Mouse (Mus musculus) adrenal gland, postnatal 36 days (tissue): Measurements from ENCODE around the gene Tbrg1. TPM values are rescaled to one million over a fixed set of nuclear protein-coding genes. Genes with fewer than 3 reads are reported as not detected.

Source experiments
- DNase-seq, 2 experiments: peaks; one replicate each; pipeline ENCODE4 v3.0.0; 2021; ENCODE audit warnings: mixed read lengths in 1 of 2
- long read RNA-seq, 2 experiments: library from polyadenylated mRNA; stranded (forward); transcript quantifications; one replicate each; pipeline ENCODE4 v2.0.0; 2021; ENCODE audit warnings: borderline sequencing depth in 2 of 2
- total RNA-seq, 2 experiments: library from RNA; stranded (reverse); gene quantifications; 2 replicates each; pipeline ENCODE4 v1.2.3; 2021

Gene Tbrg1
- 10 to 100 TPM; 82.0 to 91.9 TPM for total RNA-seq
- long read RNA-seq, experiment 1, transcript Tbrg1-201 (9 exons, 1,984 nt) = major isoform, 153 of 172 reads
- long read RNA-seq, experiment 1, partial matches to known transcripts = 11 of 172 reads
- long read RNA-seq, experiment 1, other reads (novel, unspliced or antisense) = 5 of 172 reads
- long read RNA-seq, experiment 2, transcript Tbrg1-201 (9 exons, 1,984 nt) = major isoform, 46 of 53 reads
- long read RNA-seq, experiment 2, partial matches to known transcripts = 5 of 53 reads
- long read RNA-seq, experiment 2, other reads (novel, unspliced or antisense) = 2 of 53 reads

GRCm38 (mm10) chr9:37656931-37657481 lies at the start of gene Tbrg1:
Tbrg1 (minus strand) TSS chr9:37657312.
- DNase-seq = peak; percentile 86 to 89

GRCm38 (mm10) chr9:37689970-37690686 lies 33.0 kb upstream of the Tbrg1 start:
- DNase-seq = peak in 1 of 2 experiments; percentile 43

- no peak for DNase-seq
Measured at GRCm38 (mm10) chr9:37687941-37688303, 30.8 kb upstream of the Tbrg1 start.

- no peak for DNase-seq
Measured at GRCm38 (mm10) chr9:37687288-37687940, 30.3 kb upstream of the Tbrg1 start.

GRCm38 (mm10) chr9:37681123-37681522 lies 24.0 kb upstream of the Tbrg1 start:
- DNase-seq = no peak

DNA sequence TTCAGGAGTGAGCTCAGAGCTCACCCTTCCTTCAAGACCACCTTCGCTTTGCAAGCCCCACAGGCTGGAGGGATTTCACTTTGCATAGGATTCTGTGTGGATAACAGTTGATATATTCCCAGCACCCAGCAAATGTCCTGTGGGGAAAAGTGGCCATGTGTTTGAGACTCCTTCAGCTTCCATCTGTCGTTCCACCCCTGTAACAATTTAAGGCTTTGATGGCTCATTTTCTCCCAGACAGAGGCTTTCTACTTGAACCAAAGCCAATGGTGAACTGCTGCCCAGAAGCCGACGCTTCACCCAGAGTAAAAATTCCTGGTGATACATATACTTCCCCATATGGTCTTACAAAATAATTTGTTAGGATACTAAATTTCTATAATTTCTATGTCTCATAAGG lies 18.2 kb upstream of the Tbrg1 start:
- DNase-seq = no peak

- no peak for DNase-seq
Measured at GRCm38 (mm10) chr9:37670261-37670660, 13.1 kb upstream of the Tbrg1 start.

DNA sequence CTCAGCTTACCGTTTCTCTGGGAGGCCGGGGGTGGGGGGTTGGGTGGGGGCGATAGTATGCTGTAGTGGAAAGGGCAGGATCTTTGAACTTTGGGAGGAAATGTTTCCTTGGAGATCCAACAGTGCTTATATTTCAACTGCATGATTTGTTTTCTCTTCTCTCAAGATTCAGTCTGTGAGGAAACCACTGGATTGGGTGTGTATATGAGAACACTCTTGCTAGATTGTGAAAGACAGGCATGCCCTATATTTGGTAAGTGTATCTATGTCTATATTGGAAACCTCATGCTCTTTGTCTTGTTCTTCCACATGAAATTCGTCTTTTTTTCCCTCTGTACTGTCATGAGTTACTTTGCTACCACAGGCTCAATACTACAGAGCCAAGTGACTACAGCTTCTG lies 12.6 kb upstream of the Tbrg1 start:
- DNase-seq = no peak

DNA sequence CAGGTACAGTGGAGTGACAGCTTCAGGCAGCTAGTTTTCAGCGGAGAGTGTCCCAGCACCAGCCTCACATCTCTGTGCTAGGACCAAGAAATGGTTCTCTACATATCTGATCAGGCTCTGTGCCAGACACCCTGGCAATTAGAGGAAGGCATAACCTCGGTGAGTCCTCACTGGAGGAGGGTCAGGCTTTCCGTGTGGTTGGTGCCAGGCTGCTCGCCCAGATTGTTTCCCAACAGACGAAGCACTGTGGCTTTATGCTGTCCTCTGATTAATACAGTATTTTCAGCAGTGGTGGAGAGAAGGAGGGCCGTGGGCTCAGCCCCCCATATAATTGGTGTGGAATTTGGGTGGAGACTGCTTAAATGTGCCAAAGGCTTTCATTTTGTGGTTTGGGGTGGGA lies 12.0 kb upstream of the Tbrg1 start, which contains the start of gene Panx3:
Panx3 (minus strand) TSS at position 121 of the 400 bp plus-strand sequence.
- peak in 1 of 2 experiments; percentile 55 for DNase-seq

DNA sequence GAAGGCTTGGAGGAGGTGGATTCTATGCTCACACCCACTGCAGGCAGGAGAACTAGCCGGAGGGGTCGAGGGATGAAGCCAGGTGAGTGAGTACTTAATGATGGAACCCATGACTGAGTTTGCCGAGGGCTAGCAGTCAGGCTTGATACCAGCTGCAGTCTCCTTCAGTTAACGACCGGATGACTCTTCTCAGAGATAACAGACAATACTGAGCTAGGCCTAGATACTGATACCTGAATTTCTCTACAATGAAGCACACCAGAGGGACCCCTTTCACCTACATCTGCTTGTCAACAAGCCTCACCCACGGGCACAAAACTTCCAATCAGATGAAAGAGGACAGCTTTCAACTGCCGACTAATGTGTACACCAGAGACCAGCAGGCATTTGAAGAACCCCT lies 8.9 kb upstream of the Tbrg1 start:
- no peak for DNase-seq

GRCm38 (mm10) chr9:37664604-37665003 lies 7.5 kb upstream of the Tbrg1 start:
- no peak for DNase-seq

DNA sequence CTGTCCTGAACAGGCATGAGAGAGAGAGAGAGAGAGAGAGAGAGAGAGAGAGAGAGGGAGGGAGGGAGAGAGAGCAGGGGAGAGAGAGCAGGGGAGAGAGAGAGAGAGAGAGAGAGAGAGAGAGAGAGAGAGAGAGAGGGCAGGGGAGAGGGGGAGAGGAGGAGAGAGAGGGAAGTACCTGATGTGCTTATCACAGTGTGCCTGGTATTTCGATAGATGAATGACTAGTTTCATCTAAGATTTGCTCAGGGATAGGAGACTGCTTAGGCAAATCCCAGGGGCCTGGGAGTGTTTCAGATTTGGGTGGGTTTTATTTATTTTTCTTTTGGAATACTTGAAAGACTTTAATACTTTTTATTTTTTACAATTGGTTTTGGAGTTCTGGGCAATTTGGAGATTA lies 6.1 kb upstream of the Tbrg1 start:
- no peak for DNase-seq

- DNase-seq = no peak
Measured at GRCm38 (mm10) chr9:37659413-37659812, 2.3 kb upstream of the Tbrg1 start.

DNA sequence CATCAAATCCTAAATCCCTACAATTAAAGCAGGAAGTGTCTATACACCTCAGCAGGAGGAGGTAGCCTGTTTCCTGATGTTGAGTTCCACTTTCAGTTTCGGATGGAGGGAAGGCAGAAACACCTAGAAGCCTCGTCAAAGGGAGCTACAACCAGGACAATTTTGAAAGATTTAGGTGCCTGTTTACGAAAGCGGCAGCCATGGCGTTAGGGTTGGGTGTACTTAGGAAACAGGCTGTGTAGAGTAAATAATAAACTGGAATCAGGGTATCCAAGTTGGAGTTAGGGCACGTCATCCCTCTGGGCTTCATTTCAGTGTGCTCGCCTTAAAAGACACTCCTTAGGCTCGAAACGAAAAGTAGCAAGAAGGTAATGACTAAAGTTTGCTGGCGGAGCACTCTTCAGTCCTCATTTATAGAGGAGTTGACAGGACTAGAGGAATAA lies 652 bp downstream of the Tbrg1 start:
- DNase-seq = peak in 1 of 2 experiments; percentile 21

DNA sequence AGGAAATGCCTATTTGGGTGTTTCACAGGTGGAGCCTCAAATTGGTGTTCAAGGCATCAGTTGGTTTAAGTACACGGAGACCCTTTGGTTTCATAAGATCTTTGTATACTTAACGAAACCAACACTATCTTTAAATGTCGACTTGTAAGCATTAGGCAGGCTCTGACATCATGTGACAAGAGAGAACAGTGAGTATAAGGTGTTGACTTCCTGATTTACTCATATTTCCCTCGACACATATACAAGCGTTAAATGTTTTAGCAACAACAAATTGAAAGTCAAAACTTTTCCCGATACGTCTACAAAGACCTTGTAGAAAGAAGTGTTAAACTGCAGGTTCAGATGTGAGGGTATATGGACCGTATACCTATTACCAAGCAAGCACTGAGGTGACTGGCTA lies 1.2 kb downstream of the Tbrg1 start:
- no peak for DNase-seq

GRCm38 (mm10) chr9:37653836-37654235 lies 3.3 kb downstream of the Tbrg1 start:
- DNase-seq = no peak

DNA sequence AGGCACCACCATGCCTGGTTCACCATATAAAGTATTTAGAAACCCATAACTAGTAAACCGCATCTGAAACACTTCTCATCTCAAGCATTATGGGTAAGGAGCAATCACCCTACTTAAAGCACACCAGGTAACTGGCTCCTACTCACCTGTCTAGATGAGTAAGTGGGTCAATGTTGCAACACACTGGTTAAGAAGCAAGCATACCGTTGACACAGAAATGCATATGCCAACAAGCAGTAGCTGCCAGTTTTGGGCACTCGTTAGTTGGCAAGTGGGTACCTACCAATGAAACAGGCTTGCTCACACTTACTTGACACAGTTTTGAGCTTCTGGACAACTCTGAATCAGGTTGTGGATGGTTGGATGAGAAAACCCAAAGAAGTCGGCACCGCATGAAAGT lies 6.5 kb downstream of the Tbrg1 start:
- no peak for DNase-seq

- DNase-seq = no peak
Measured at GRCm38 (mm10) chr9:37646246-37646645, 10.9 kb downstream of the Tbrg1 start.

- no peak for DNase-seq
Measured at GRCm38 (mm10) chr9:37638721-37639120, 18.4 kb downstream of the Tbrg1 start.

DNA sequence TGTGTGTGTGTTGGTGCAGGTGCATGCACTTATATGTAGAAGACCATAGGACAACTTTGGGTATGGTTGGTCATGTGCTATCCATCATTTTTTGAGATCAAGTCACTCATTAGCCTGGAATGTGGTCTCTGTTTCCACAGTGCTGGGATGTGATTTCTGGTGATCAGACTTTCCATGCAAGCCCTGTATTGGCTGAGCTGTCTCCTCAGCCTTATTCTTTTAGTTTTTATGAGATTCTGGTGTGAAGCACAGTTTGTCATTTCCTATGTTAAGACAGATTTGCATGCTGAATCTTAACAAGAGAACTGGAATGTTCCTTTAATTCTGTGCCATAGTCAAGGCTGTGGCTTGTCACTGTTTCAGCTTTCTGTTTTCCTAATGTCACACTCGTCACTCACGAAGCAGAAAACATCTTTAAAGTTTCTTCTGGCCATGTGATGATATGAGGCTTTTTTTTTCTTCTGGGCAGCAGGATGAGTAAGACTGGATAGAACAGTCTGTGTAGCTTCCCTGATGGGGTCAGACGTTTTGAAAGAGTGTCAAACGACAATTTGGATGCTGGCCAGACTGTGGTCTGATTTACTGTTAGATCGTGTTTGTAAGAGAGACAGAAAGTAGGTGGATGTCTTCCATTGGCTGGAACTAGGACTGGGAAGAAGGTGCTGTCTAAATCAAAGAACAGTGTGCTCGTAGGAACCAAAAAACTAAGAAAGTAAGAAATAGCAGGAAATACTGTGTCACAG lies 20.1 kb downstream of the Tbrg1 start:
- DNase-seq = peak; percentile 55 to 71

DNA sequence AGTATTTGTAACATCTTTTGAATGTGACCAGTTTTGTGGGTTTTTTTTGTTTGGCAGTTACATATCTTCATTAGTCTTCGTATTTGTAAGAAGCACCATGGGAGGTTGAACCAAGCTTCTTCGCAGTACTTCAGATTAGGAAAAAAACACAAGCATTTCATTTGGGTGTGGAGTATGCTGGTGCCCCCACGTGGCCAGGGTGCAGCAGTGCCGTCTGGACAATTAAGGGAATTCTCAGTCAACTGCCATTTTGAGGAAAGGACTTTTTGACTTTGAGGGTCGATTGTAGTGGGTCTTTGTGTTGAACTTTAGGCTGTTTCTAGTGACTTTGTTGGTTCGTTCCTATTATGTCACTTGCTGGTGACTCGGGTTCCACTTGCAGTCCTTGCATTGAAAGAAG lies 20.8 kb downstream of the Tbrg1 start:
- DNase-seq = peak; percentile 66 to 75

GRCm38 (mm10) chr9:37634269-37634668 lies 22.8 kb downstream of the Tbrg1 start:
- DNase-seq = no peak
